Mouse (Mus musculus) midbrain, embryonic 15.5 days (tissue): Measurements from ENCODE around the gene Cpa4. TPM values are rescaled to one million over a fixed set of nuclear protein-coding genes. Genes with fewer than 3 reads are reported as not detected.

ENCODE experiments used
- ATAC-seq: fragments of 200-750 bp; cut with Nextera tagmentation; replicated peaks from 2 replicates; pipeline ENCODE4 v1.8.0; 2017; ENCODE audit warnings: moderate TSS enrichment
- H3K27ac ChIP-seq: fragments of 300-500 bp; sonication (generic); 2 replicates; pipeline ENCODE4 v1.5.1; 2015; ENCODE audit warnings: mild to moderate bottlenecking, inconsistent platforms
- H3K27me3 ChIP-seq: fragments of 300-500 bp; sonication (generic); replicated peaks from 2 replicates; pipeline ENCODE4 v1.6.1; 2015; ENCODE audit warnings: inconsistent platforms
- H3K36me3 ChIP-seq: fragments of 300-500 bp; sonication (generic); replicated peaks from 2 replicates; pipeline ENCODE4 v1.6.1; 2015; ENCODE audit warnings: inconsistent platforms
- H3K4me1 ChIP-seq: fragments of 300-500 bp; sonication (generic); 2 replicates; pipeline ENCODE4 v1.6.1; 2015; ENCODE audit warnings: inconsistent platforms
- H3K4me2 ChIP-seq: fragments of 300-500 bp; sonication (generic); 2 replicates; pipeline ENCODE4 v1.6.1; 2015; ENCODE audit warnings: inconsistent platforms, mild to moderate bottlenecking, moderate library complexity
- H3K4me3 ChIP-seq: fragments of 300-500 bp; sonication (generic); 2 replicates; pipeline ENCODE4 v1.5.1; 2015; ENCODE audit warnings: mild to moderate bottlenecking, inconsistent platforms
- H3K9ac ChIP-seq: fragments of 300-500 bp; sonication (generic); 2 replicates; pipeline ENCODE4 v1.6.1; 2015; ENCODE audit warnings: mild to moderate bottlenecking, inconsistent platforms
- H3K9me3 ChIP-seq: fragments of 300-500 bp; sonication (generic); 2 replicates; pipeline ENCODE4 v1.6.1; 2016; ENCODE audit warnings: inconsistent platforms
- WGBS: fragments of 180-500 bp; shearing (Covaris S2); methylation state at CpG from one replicate; pipeline ENCODE4 v1.1.7; 2015; ENCODE audit warnings: mixed read lengths; 5-methylcytosine and 5-hydroxymethylcytosine counted together
- polyA plus RNA-seq: library from polyadenylated mRNA; unstranded; fragments of >200 nt; fragmentation: Nextera tagmentation; extraction: Ambion mirVana; gene quantifications from 2 replicates; pipeline ENCODE4 v1.2.1, GENCODE M21; 2015

The Cpa4 gene
- polyA plus RNA-seq, 1 experiment from 2014 or later, result 1.0 TPM

GRCm38 (mm10) chr6:30605672-30606071 lies 37.5 kb downstream of the Cpa4 start:
- Histone ChIP-seq H3K36me3 (no peaks in the 10 kb centered on the region), H3K9me3 (no peaks in the 10 kb centered on the region), H3K4me1 (no peaks in the 10 kb centered on the region), H3K4me2 (no peak overlapping the region), H3K4me3 (no peak overlapping the region), H3K27me3 (no peaks in the 10 kb centered on the region), H3K9ac (no peak overlapping the region), H3K27ac (no peak overlapping the region)
- ATAC-seq, result no peak
- WGBS, result 85% methylated on average over 5 of the region's 5 CpGs

GRCm38 (mm10) chr6:30610710-30611109 lies 42.5 kb downstream of the Cpa4 start, which contains the start of gene Cpa5:
Gene Cpa5 (plus strand): TSS chr6:30611010.
- Histone ChIP-seq H3K4me1 (peaks cover 3% of the 10 kb centered on the region; the same call in 1 of the 2 replicates), H3K4me2 (no peak within 1 kb of the TSS), H3K36me3 (no peaks in the 10 kb centered on the region), H3K9ac (no peak within 1 kb of the TSS), H3K9me3 (no peaks in the 10 kb centered on the region), H3K27ac (no peak within 1 kb of the TSS), H3K4me3 (no peak within 1 kb of the TSS), H3K27me3 (no peaks in the 10 kb centered on the region)
- WGBS, result 82% methylated on average over 7 of the region's 7 CpGs
- no peak for ATAC-seq

- ATAC-seq, result no peak
- peaks cover 7% of the 10 kb centered on the region for H3K4me1 ChIP-seq
- H3K9ac ChIP-seq, result no peak overlapping the region
- H3K27ac ChIP-seq, result no peak overlapping the region
- WGBS, result 32% methylated on average over 5 of the region's 5 CpGs
- no peaks in the 10 kb centered on the region for H3K9me3 ChIP-seq
- no peaks in the 10 kb centered on the region for H3K36me3 ChIP-seq
- no peak overlapping the region for H3K4me2 ChIP-seq
- H3K27me3 ChIP-seq, result no peaks in the 10 kb centered on the region
- no peak overlapping the region for H3K4me3 ChIP-seq
These were observed 43.0 kb downstream of the Cpa4 start for GRCm38 (mm10) chr6:30611212-30611611.

GRCm38 (mm10) chr6:30614251-30614650 lies 46.1 kb downstream of the Cpa4 start:
- WGBS, result 67% methylated on average over 6 of the region's 6 CpGs
- H3K27me3 ChIP-seq, result no peaks in the 10 kb centered on the region
- H3K36me3 ChIP-seq, result no peaks in the 10 kb centered on the region
- no peak overlapping the region for H3K9ac ChIP-seq
- no peak overlapping the region for H3K4me2 ChIP-seq
- H3K4me3 ChIP-seq, result no peak overlapping the region
- no peak for ATAC-seq
- peaks cover 37% of the 10 kb centered on the region for H3K4me1 ChIP-seq
- H3K27ac ChIP-seq, result no peak overlapping the region
- H3K9me3 ChIP-seq, result no peaks in the 10 kb centered on the region

- WGBS, result 2% methylated on average over 4 of the region's 4 CpGs
- Histone ChIP-seq H3K4me1 (peaks cover 41% of the 10 kb centered on the region), H3K27ac (peak overlapping the region; percentile 89; the same call in 1 of the 2 replicates), H3K4me3 (no peak overlapping the region), H3K27me3 (no peaks in the 10 kb centered on the region), H3K9me3 (no peaks in the 10 kb centered on the region), H3K36me3 (no peaks in the 10 kb centered on the region), H3K9ac (no peak overlapping the region), H3K4me2 (no peak overlapping the region)
- ATAC-seq, result no peak
These were observed 47.6 kb downstream of the Cpa4 start for GRCm38 (mm10) chr6:30615741-30616140.

- H3K9ac ChIP-seq, result no peak overlapping the region
- ATAC-seq, result 0 out of 2 replicates have a peak, but pooled peaks have one; percentile 16
- peaks cover 41% of the 10 kb centered on the region for H3K4me1 ChIP-seq
- H3K4me2 ChIP-seq, result 0 out of 2 replicates have a peak overlapping the region, but pooled peaks have one; percentile 29
- H3K9me3 ChIP-seq, result no peaks in the 10 kb centered on the region
- WGBS, result 5% methylated on average over 8 of the region's 8 CpGs
- H3K4me3 ChIP-seq, result no peak overlapping the region
- H3K27me3 ChIP-seq, result no peaks in the 10 kb centered on the region
- peak overlapping the region; percentile 89 for H3K27ac ChIP-seq
- no peaks in the 10 kb centered on the region for H3K36me3 ChIP-seq
These were observed 48.3 kb downstream of the Cpa4 start for GRCm38 (mm10) chr6:30616491-30616941.

- Histone ChIP-seq H3K4me2 (peak overlapping the region; percentile 56), H3K36me3 (no peaks in the 10 kb centered on the region), H3K27me3 (no peaks in the 10 kb centered on the region), H3K4me1 (peaks cover 41% of the 10 kb centered on the region), H3K27ac (peak overlapping the region; percentile 89), H3K9ac (0 out of 2 replicates have a peak overlapping the region, but pooled peaks have one; percentile 7), H3K9me3 (no peaks in the 10 kb centered on the region), H3K4me3 (peak overlapping the region; percentile 26)
- ATAC-seq, result peak; percentile 74
- 4% methylated on average over 13 of the region's 13 CpGs for WGBS
These were observed 49.1 kb downstream of the Cpa4 start for GRCm38 (mm10) chr6:30617020-30617958.

GRCm38 (mm10) chr6:30617959-30618590 lies 49.9 kb downstream of the Cpa4 start:
- Histone ChIP-seq H3K4me2 (peak overlapping the region; percentile 56), H3K36me3 (no peaks in the 10 kb centered on the region), H3K9me3 (no peaks in the 10 kb centered on the region), H3K4me3 (peak overlapping the region; percentile 26), H3K27me3 (no peaks in the 10 kb centered on the region), H3K4me1 (peaks cover 41% of the 10 kb centered on the region), H3K9ac (peak overlapping the region; percentile 37; the same call in 1 of the 2 replicates), H3K27ac (peak overlapping the region; percentile 89)
- 2% methylated on average over 18 of the region's 18 CpGs for WGBS
- peak; percentile 93 for ATAC-seq

- Histone ChIP-seq H3K4me3 (no peak overlapping the region), H3K9ac (no peak overlapping the region), H3K27ac (peak overlapping the region; percentile 89), H3K27me3 (no peaks in the 10 kb centered on the region), H3K4me1 (peaks cover 41% of the 10 kb centered on the region), H3K4me2 (no peak overlapping the region), H3K36me3 (no peaks in the 10 kb centered on the region), H3K9me3 (no peaks in the 10 kb centered on the region)
- 20% methylated on average over 6 of the region's 6 CpGs for WGBS
- ATAC-seq, result no peak
These were observed 50.6 kb downstream of the Cpa4 start for GRCm38 (mm10) chr6:30618735-30619134.

- Histone ChIP-seq H3K9me3 (no peaks in the 10 kb centered on the region), H3K4me2 (no peak overlapping the region), H3K27ac (no peak overlapping the region), H3K4me1 (peaks cover 41% of the 10 kb centered on the region), H3K9ac (no peak overlapping the region), H3K27me3 (no peaks in the 10 kb centered on the region), H3K4me3 (no peak overlapping the region), H3K36me3 (no peaks in the 10 kb centered on the region)
- WGBS, result 56% methylated on average over 5 of the region's 5 CpGs
- ATAC-seq, result no peak
These were observed 51.4 kb downstream of the Cpa4 start for GRCm38 (mm10) chr6:30619606-30620005.

- no peak for ATAC-seq
- Histone ChIP-seq H3K27me3 (no peaks in the 10 kb centered on the region), H3K9ac (no peak overlapping the region), H3K4me2 (no peak overlapping the region), H3K4me1 (peaks cover 40% of the 10 kb centered on the region), H3K4me3 (no peak overlapping the region), H3K9me3 (no peaks in the 10 kb centered on the region), H3K36me3 (no peaks in the 10 kb centered on the region), H3K27ac (no peak overlapping the region)
- WGBS, result 88% methylated on average over 4 of the region's 4 CpGs
These were observed 52.4 kb downstream of the Cpa4 start for GRCm38 (mm10) chr6:30620591-30620990.

- WGBS, result 92% methylated on average over 6 of the region's 6 CpGs
- no peak overlapping the region for H3K4me3 ChIP-seq
- no peak overlapping the region for H3K9ac ChIP-seq
- H3K36me3 ChIP-seq, result no peaks in the 10 kb centered on the region
- no peak for ATAC-seq
- H3K27me3 ChIP-seq, result no peaks in the 10 kb centered on the region
- no peak overlapping the region for H3K27ac ChIP-seq
- peaks cover 36% of the 10 kb centered on the region for H3K4me1 ChIP-seq
- H3K9me3 ChIP-seq, result no peaks in the 10 kb centered on the region
- no peak overlapping the region for H3K4me2 ChIP-seq
These were observed 52.8 kb downstream of the Cpa4 start for GRCm38 (mm10) chr6:30620994-30621393.
